Mouse (Mus musculus) layer of hippocampus, adult 8-10 months (tissue): ENCODE results near the gene Sult1a1. TPM values are rescaled to one million over a fixed set of nuclear protein-coding genes. Genes with fewer than 3 reads are reported as not detected.
"Not testable (repeated sequence)": the region's sequence is repeated elsewhere in the genome, so short reads cannot be mapped to it uniquely, and the experiment has no call there.

ENCODE experiments used
- DNase-seq, 2 experiments: peaks; one replicate each; pipeline ENCODE4 v3.0.0; 2022; ENCODE audit warnings: low spot score in 2 of 2
- total RNA-seq, 4 experiments: library from RNA; stranded (reverse); gene quantifications; 2 replicates each; pipeline ENCODE4 v1.2.4; 2022

Gene Sult1a1
- total RNA-seq, 4 experiments from 2014 or later, result 6.6 to 13.0 (median 8.6) TPM

- DNase-seq, result no peak
These were observed 11.0 kb downstream of the Sult1a1 start for GRCm38 (mm10) chr7:126665269-126665668.

- no peak for DNase-seq
These were observed 12.6 kb downstream of the Sult1a1 start for GRCm38 (mm10) chr7:126663646-126664045.

GRCm38 (mm10) chr7:126659771-126660170 lies 16.5 kb downstream of the Sult1a1 start:
- no peak for DNase-seq

GRCm38 (mm10) chr7:126657522-126657921 lies 18.7 kb downstream of the Sult1a1 start:
- no peak for DNase-seq

- no peak for DNase-seq
These were observed 20.5 kb downstream of the Sult1a1 start for GRCm38 (mm10) chr7:126655695-126656094.

- DNase-seq, result no peak
These were observed 22.2 kb downstream of the Sult1a1 start for GRCm38 (mm10) chr7:126653991-126654390.

GRCm38 (mm10) chr7:126650852-126651251 lies 25.4 kb downstream of the Sult1a1 start:
- DNase-seq, result no peak

- DNase-seq, result peak; percentile 86 to 92
These were observed 26.8 kb downstream of the Sult1a1 start, which contains the start of gene Sgf29 for GRCm38 (mm10) chr7:126649231-126650051. Gene Sgf29, plus strand, starts transcription at chr7:126649309.

- DNase-seq, result no peak
These were observed 27.7 kb downstream of the Sult1a1 start for GRCm38 (mm10) chr7:126648486-126648885.

DNA sequence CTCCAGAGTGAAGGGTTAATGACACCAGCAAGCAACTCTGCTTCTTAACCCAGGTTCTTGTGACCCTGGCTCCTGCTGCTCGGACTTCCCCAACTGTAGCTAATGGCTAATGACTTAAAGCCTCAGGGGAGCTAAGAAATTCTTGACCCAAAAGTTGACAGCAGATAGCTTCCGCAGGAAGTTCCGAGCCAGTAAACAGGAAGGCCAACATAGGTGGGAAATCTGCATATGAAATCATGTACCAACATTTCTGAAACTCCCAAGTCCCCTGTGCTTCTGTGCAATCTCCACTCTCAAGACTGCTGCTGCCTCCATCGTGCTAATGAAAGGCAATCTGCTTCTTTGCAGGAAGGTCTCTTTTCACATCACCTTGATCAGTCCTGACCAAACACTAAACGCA lies 30.5 kb downstream of the Sult1a1 start:
- no peak for DNase-seq

DNA sequence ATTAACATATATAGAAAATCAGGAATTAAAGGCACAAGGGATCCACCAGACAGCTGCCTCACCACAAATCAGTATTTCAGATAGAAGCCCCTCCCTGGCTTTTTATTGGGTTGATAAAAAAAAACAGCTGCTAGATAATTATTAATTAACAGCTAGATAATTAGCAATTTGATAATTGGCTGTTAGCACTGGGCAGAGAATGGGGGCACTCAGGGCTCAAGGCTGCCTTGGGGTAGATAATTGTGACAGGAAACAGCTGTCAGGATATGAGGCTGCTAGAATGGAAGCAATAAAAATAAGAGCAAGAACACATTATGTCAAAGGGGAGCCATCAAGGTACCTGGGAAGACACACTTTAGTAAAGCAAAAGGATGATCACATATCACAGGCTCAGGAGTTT lies 31.3 kb downstream of the Sult1a1 start:
- no peak for DNase-seq

DNA sequence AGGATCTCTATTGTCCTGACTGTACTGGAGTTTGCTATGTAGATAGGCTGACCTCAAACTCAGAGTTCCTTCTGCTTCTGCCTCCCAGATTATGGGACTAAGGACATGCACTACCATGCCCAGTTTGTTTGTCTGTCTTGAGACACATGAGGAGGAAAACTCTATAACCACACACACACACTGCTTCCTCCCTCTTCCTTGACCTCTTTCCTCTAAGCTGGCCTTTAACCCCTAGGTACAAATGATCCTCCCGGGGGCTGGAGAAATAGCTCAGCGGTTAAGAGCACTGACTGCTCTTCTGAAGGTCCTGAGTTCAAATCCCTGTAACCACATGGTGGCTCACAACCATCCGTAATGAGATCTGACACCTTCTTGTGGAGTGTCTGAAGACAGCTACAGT lies 31.9 kb downstream of the Sult1a1 start:
- DNase-seq, result no peak

GRCm38 (mm10) chr7:126643244-126643617 lies 33.0 kb downstream of the Sult1a1 start:
- not testable (repeated sequence) for DNase-seq

DNA sequence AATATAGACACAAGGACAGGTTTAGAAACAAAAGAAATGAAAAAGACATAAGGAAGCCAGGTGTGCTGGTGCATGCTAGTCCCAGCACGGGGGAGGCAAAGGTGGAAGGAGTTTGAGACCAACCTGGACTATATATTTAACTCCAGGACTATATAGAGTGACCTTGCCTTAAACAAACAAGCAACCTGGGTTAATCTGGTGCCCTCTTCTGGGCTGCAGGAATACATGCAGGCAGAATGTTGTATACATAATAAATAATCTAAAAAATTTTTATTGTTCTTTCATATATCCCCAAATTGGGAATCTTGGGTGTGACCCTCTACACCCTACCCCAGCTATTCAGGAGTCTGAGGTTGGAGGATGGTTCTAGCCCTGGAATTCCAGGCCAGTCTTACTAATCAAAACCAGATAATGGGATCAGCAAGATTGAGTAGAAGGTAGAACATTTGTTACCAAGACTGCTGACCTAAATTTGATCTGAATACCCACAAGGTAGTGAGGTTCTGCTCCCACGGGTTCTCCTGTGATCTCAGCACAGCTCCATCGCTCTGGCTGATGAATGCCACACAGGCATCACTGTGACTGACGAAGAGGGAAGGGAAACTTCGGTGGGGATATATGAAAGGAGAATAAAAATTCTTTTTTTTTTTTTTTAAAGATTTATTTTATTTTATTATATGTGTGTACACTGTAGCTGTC lies 33.5 kb downstream of the Sult1a1 start:
- DNase-seq, result no peak

DNA sequence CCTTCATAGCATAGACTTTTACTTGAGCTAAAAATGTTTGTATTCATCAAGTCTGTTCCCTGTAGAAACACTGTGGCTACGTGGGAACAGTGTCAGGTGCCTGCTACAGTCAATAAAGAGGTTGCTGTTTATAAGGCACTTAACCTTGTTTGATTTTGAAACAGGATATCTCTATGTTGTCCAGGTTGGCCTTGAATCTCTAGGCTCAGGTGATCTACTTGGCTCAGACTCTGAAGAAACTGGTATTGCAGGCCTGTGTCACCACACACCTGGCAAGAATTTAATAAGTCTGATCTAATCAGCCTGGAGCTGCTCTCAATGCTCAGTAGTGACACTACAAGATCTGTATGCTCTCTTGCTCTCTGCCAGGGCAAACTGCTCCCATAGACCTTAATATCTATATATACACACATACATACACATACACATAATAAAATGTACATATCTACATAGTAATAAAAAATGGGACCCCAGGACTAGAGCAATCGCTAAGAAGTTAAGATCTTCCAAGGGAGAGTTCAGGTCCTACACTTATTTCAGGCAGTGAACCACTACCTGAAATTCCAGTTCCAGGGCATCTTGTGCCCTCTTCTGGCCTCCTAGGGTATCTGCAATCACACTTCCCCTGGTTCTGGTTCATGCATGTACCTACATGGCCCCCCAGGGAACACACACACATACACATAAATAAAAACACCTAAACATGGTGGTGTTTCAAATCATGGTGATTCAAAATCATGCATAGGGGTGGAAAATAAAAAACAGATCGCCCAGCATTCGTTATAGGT lies 39.3 kb downstream of the Sult1a1 start:
- no peak for DNase-seq

- no peak for DNase-seq
These were observed 40.9 kb downstream of the Sult1a1 start for GRCm38 (mm10) chr7:126635375-126635774.

GRCm38 (mm10) chr7:126632478-126632877 lies 43.8 kb downstream of the Sult1a1 start:
- no peak for DNase-seq

GRCm38 (mm10) chr7:126630824-126631518 lies 45.3 kb downstream of the Sult1a1 start, which contains the start of gene Nupr1:
Gene Nupr1, minus strand, starts transcription at chr7:126630861.
- DNase-seq, result no peak

- DNase-seq, result no peak
These were observed 46.3 kb downstream of the Sult1a1 start for GRCm38 (mm10) chr7:126629915-126630314.

- DNase-seq, result no peak
These were observed 48.1 kb downstream of the Sult1a1 start for GRCm38 (mm10) chr7:126628111-126628510.
